Mouse (Mus musculus) kidney, embryonic 14.5 days (tissue): Measurements from ENCODE around the gene Sh3bp1. TPM values are rescaled to one million over a fixed set of nuclear protein-coding genes. Genes with fewer than 3 reads are reported as not detected.

Experiments
- ATAC-seq: fragments of 200-750 bp; cut with Nextera tagmentation; 2 replicates; pipeline ENCODE4 v1.8.0; 2017; ENCODE audit warnings: moderate number of reproducible peaks, mild to moderate bottlenecking, moderate TSS enrichment, moderate library complexity; ENCODE audit not compliant: low FRiP score, low TSS enrichment
- H3K27ac ChIP-seq: fragments of 300-500 bp; sonication (generic); 2 replicates; pipeline ENCODE4 v1.5.1; 2014; ENCODE audit warnings: low read depth, mild to moderate bottlenecking, low read length, moderate library complexity, mixed read lengths
- H3K27me3 ChIP-seq: fragments of 300-500 bp; sonication (generic); 2 replicates; pipeline ENCODE4 v1.6.1; 2014; ENCODE audit warnings: mild to moderate bottlenecking, low read length; ENCODE audit not compliant: control insufficient read depth, insufficient read depth
- H3K36me3 ChIP-seq: fragments of 300-500 bp; sonication (generic); 2 replicates; pipeline ENCODE4 v1.6.1; 2014; ENCODE audit warnings: low read length, mixed read lengths; ENCODE audit not compliant: control insufficient read depth, insufficient read depth
- H3K4me1 ChIP-seq: fragments of 300-500 bp; sonication (generic); 2 replicates; pipeline ENCODE4 v1.6.1; 2014; ENCODE audit warnings: low read length, mixed read lengths; ENCODE audit not compliant: control insufficient read depth, insufficient read depth
- H3K4me2 ChIP-seq: fragments of 300-500 bp; sonication (generic); replicated peaks from 2 replicates; pipeline ENCODE4 v1.6.1; 2014; ENCODE audit warnings: low read depth, mild to moderate bottlenecking, low read length
- H3K4me3 ChIP-seq: fragments of 300-500 bp; sonication (generic); 2 replicates; pipeline ENCODE4 v1.5.1; 2014; ENCODE audit warnings: mild to moderate bottlenecking, low read length
- H3K9ac ChIP-seq: fragments of 300-500 bp; sonication (generic); 2 replicates; pipeline ENCODE4 v1.6.1; 2014; ENCODE audit warnings: low read depth, mild to moderate bottlenecking, low read length, moderate library complexity
- H3K9me3 ChIP-seq: fragments of 300-500 bp; sonication (generic); 2 replicates; pipeline ENCODE4 v1.6.1; 2016; ENCODE audit warnings: low read length; ENCODE audit not compliant: control insufficient read depth
- WGBS: fragments of 180-500 bp; shearing (Covaris S2); extraction: QIAGEN DNeasy Blood & Tissue Kit; methylation state at CpG from one replicate; pipeline ENCODE4 v1.1.7; 2014; 5-methylcytosine and 5-hydroxymethylcytosine counted together
- microRNA-seq: library from miRNA; unstranded; fragments of <30 nt; microRNA quantifications from one replicate; pipeline ENCODE4, GENCODE M21; 2016
- polyA plus RNA-seq: library from polyadenylated mRNA; unstranded; fragments of >200 nt; fragmentation: Nextera tagmentation; extraction: Ambion mirVana; gene quantifications from 2 replicates; pipeline ENCODE4 v1.2.1, GENCODE M21; 2014

Gene Sh3bp1
- polyA plus RNA-seq, 1 experiment from 2014 or later = 38.5 TPM

DNA sequence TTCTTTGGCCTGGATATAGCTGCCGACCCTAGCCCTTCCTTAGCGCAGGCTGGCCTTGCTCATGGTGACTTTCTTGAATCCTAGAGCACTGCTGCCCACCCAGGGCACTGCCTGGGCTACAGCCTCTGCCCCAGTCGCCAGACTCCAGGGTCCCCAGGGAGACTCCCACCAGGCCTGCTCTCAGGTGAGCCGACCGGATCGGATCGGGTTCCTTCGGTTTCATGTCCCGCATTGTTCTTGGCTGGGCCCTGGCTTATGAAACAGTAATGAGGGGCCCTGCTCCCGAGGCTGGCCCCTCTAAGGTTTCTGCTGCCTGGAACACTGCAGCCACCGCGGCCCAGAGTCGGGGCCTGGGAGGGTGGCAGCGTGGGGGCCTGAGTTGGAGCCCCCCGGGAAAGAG is 57.5 kb downstream of the Sh3bp1 start:
- H3K27ac ChIP-seq = 0 out of 2 replicates have a peak overlapping the region, but pooled peaks have one; percentile 24
- H3K9me3 ChIP-seq = no peaks in the 10 kb centered on the region
- H3K4me3 ChIP-seq = no peak overlapping the region
- WGBS = 33% methylated on average over 15 of the region's 15 CpGs
- peak overlapping the region; percentile 25 for H3K4me2 ChIP-seq
- peak; percentile 63 for ATAC-seq
- peaks cover 6% of the 10 kb centered on the region; the same call in 1 of the 2 replicates for H3K36me3 ChIP-seq
- H3K4me1 ChIP-seq = peaks cover 10% of the 10 kb centered on the region; the same call in 1 of the 2 replicates
- H3K9ac ChIP-seq = no peak overlapping the region; the same call in 1 of the 2 replicates
- H3K27me3 ChIP-seq = no peaks in the 10 kb centered on the region

DNA sequence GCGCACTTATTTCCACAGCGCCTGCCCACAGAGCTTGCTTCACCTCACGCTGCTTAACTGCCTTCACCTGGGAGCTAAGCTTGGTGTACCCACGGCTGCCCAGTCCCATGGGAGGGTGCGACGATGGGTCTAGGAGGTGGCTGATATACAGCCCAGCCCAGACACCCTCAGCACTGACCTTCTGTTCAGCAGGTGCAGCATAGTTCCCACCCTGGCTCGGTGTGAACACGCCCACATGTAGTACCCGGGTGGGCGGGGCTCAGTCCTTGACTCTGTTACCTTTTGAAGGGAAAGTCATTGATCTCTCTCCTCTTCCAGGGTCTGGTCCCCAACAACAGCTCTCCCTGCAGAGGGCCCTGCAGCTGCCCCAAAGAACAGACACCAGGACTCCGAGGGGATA is 60.0 kb downstream of the Sh3bp1 start:
- ATAC-seq = no peak

DNA sequence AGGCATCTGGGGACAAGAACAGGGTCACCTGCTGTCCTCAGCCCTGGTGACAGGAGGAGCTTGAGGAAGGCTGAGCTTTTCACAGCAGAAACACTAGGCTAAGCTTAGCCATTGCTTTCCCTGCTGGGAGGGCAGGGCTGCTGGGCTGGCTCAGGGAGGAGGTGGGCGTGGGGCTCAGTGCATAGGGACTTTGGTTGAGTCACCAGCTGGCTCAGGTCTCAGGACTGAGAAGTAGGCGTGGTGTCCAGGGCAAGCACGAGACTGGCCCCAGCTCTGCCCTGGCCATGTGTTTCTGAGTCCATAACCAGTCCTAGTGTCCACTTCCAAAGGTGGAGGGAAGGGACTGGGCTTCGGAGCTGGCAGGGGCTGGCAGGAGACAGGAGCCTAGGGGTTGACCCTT is 60.5 kb downstream of the Sh3bp1 start:
- Histone ChIP-seq H3K4me2 (no peak overlapping the region), H3K4me1 (peaks cover 10% of the 10 kb centered on the region; the same call in 1 of the 2 replicates), H3K36me3 (peaks cover 6% of the 10 kb centered on the region; the same call in 1 of the 2 replicates), H3K27me3 (no peaks in the 10 kb centered on the region), H3K4me3 (no peak overlapping the region), H3K27ac (no peak overlapping the region), H3K9me3 (no peaks in the 10 kb centered on the region), H3K9ac (no peak overlapping the region)
- WGBS = 81% methylated on average over 4 of the region's 4 CpGs
- ATAC-seq = no peak

More for the DNA sequence above, 60.0 kb downstream of the Sh3bp1 start:
- Histone ChIP-seq H3K4me1 (peaks cover 10% of the 10 kb centered on the region; the same call in 1 of the 2 replicates), H3K27ac (no peak overlapping the region), H3K36me3 (peaks cover 6% of the 10 kb centered on the region; the same call in 1 of the 2 replicates), H3K9ac (no peak overlapping the region), H3K4me3 (no peak overlapping the region), H3K4me2 (no peak overlapping the region), H3K9me3 (no peaks in the 10 kb centered on the region), H3K27me3 (no peaks in the 10 kb centered on the region)
- WGBS = 81% methylated on average over 11 of the region's 11 CpGs

Small RNA genes lying within 50 kb of the gene (microRNA-seq; reads per million reads assigned to microRNA genes)
- 0.84 reads per million for gene Mir6955

Other genes starting within 250 kb of the Sh3bp1 start
- 0.03 TPM in 2 replicates for gene Elfn2, start 181.0 kb upstream of the Sh3bp1 start, polyA plus RNA-seq
- gene Mfng, start 126.3 kb upstream of the Sh3bp1 start, polyA plus RNA-seq = 12.4 and 15.4 TPM in 2 replicates
- gene Card10, start 96.7 kb upstream of the Sh3bp1 start, polyA plus RNA-seq = 6.1 and 10.2 TPM in 2 replicates
- 28.4 and 37.9 TPM in 2 replicates for gene Cdc42ep1, start 57.1 kb upstream of the Sh3bp1 start, polyA plus RNA-seq
- gene Lgals2, start 44.2 kb upstream of the Sh3bp1 start, polyA plus RNA-seq = 0.53 and 1.6 TPM in 2 replicates
- gene Gga1, start 22.6 kb upstream of the Sh3bp1 start, polyA plus RNA-seq = 33.9 and 44.8 TPM in 2 replicates
- 0.19 and 0.59 TPM in 2 replicates for gene Gm49510, start 101 bp upstream of the Sh3bp1 start, polyA plus RNA-seq
- 20.5 and 25.8 TPM in 2 replicates for gene Pdxp, start 14.2 kb downstream of the Sh3bp1 start, polyA plus RNA-seq
- gene Lgals1, start 27.0 kb downstream of the Sh3bp1 start, polyA plus RNA-seq = 584 and 814 TPM in 2 replicates
- 55.8 and 64.6 TPM in 2 replicates for gene Nol12, start 35.2 kb downstream of the Sh3bp1 start, polyA plus RNA-seq
- gene Triobp, start 48.0 kb downstream of the Sh3bp1 start, polyA plus RNA-seq = 50.6 and 54.9 TPM in 2 replicates
- 137 and 306 TPM in 2 replicates for gene H1f0, start 128.7 kb downstream of the Sh3bp1 start, polyA plus RNA-seq
- gene Galr3, start 142.1 kb downstream of the Sh3bp1 start, polyA plus RNA-seq = 0.28 TPM in 1 of 2 replicates, not detected in the other
- 48.6 and 54.2 TPM in 2 replicates for gene Ankrd54, start 163.1 kb downstream of the Sh3bp1 start, polyA plus RNA-seq
- 207 and 265 TPM in 2 replicates for gene Eif3l, start 175.4 kb downstream of the Sh3bp1 start, polyA plus RNA-seq
- gene Micall1, start 209.1 kb downstream of the Sh3bp1 start, polyA plus RNA-seq = 6.5 and 7.2 TPM in 2 replicates
- 352 and 434 TPM in 2 replicates for gene Polr2f, start 241.2 kb downstream of the Sh3bp1 start, polyA plus RNA-seq
- 7.1 and 8.8 TPM in 2 replicates for gene 1700088E04Rik, start 241.5 kb downstream of the Sh3bp1 start, polyA plus RNA-seq